Mouse (Mus musculus): ENCODE measurements around the gene Rbm3. TPM values are rescaled to one million over a fixed set of nuclear protein-coding genes. Genes with fewer than 3 reads are reported as not detected.

Rbm3 gene
- 450 and 452 TPM in 2 replicates for polyA plus RNA-seq (2014; fragmentation: Nextera tagmentation; extraction: Ambion mirVana)

DNA sequence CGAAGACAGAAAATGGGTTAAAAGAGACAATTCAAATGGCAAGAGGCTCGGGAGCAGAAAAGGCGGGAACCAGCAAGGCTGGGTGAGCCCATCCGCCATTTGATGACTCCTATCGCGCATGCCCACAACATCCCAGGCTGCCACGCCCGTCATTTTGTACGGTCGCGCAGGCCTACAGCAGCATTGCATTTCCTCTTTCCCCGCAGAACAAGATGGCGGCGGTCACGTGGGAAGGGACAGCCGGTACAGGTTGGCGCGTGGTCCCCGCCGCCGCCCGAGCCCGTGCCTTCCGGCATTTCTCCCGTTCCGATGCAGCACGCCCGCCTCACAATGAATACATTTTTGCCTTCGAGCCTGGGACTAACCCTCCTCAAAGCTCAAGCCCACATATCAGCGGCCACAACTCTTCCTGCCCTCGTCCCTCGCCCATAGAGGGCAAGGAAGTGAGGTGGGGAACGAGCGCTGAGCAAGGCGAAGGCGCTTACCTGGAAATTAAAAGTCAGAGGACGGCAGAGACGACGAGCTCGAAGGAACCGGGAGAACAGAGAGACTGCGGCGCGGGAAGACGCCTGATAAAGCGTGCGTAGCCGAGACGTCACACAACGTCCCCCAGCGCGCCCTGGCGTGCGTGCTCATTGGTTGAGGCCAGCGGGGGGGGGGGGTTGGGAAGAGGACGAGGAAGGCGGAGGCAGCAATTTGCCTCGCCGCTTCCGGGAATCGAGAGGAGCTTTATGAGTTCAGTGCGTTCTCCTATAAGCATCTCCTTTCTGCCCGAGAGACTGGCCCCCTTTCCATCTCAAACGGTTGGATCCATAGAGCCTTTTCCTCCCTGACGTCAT, at the start of gene Rbm3:
Rbm3 (minus strand) TSS at position 728 of the 839 bp plus-strand sequence.
- DNase-seq (ENCODE audit: low spot score) (peak; percentile 83), ATAC-seq (ENCODE audit: low FRiP score) (peak; percentile 97)
- Histone ChIP-seq H3K4me2 (replicated peaks; ENCODE audit: low read depth, low read length) (peak within 1 kb of the TSS; percentile 72), H3K36me3 (ENCODE audit: control insufficient read depth, insufficient read depth, low read length) (no peaks in the 10 kb centered on the region), H3K9me3 (ENCODE audit: control insufficient read depth, low read length) (no peaks in the 10 kb centered on the region), H3K4me3 (ENCODE audit: low read depth, low read length) (peak within 1 kb of the TSS; percentile 57), H3K4me1 (replicated peaks; ENCODE audit: control insufficient read depth, insufficient read depth, low read length) (peaks cover 4% of the 10 kb centered on the region; the same call in 1 of the 2 replicates), H3K27ac (ENCODE audit: low read depth, low read length) (peak within 1 kb of the TSS; percentile 88), H3K9ac (ENCODE audit: low read depth, low read length) (peak within 1 kb of the TSS; percentile 83), H3K27me3 (ENCODE audit: control insufficient read depth, insufficient read depth, low read length) (no peaks in the 10 kb centered on the region)
- WGBS = 12% methylated on average over 56 of the region's 65 CpGs

GRCm38 (mm10) chrX:8193419-8193723, 47.7 kb upstream of the Rbm3 start, which contains the start of gene Ebp:
Gene Ebp (minus strand): TSS chrX:8193512.
- DNase-seq (ENCODE audit: low spot score) (no peak), ATAC-seq (ENCODE audit: low FRiP score) (peak; percentile 56)
- Histone ChIP-seq H3K9me3 (ENCODE audit: control insufficient read depth, low read length) (no peaks in the 10 kb centered on the region), H3K9ac (ENCODE audit: low read depth, low read length) (peak within 1 kb of the TSS; percentile 55), H3K4me2 (replicated peaks; ENCODE audit: low read depth, low read length) (peak within 1 kb of the TSS; percentile 64), H3K4me3 (ENCODE audit: low read depth, low read length) (peak within 1 kb of the TSS; percentile 48), H3K27ac (ENCODE audit: low read depth, low read length) (peak within 1 kb of the TSS; percentile 71), H3K27me3 (ENCODE audit: control insufficient read depth, insufficient read depth, low read length) (no peaks in the 10 kb centered on the region), H3K4me1 (replicated peaks; ENCODE audit: control insufficient read depth, insufficient read depth, low read length) (no peaks in the 10 kb centered on the region), H3K36me3 (ENCODE audit: control insufficient read depth, insufficient read depth, low read length) (no peaks in the 10 kb centered on the region)
- WGBS = 22% methylated on average over 10 of the region's 10 CpGs

DNA sequence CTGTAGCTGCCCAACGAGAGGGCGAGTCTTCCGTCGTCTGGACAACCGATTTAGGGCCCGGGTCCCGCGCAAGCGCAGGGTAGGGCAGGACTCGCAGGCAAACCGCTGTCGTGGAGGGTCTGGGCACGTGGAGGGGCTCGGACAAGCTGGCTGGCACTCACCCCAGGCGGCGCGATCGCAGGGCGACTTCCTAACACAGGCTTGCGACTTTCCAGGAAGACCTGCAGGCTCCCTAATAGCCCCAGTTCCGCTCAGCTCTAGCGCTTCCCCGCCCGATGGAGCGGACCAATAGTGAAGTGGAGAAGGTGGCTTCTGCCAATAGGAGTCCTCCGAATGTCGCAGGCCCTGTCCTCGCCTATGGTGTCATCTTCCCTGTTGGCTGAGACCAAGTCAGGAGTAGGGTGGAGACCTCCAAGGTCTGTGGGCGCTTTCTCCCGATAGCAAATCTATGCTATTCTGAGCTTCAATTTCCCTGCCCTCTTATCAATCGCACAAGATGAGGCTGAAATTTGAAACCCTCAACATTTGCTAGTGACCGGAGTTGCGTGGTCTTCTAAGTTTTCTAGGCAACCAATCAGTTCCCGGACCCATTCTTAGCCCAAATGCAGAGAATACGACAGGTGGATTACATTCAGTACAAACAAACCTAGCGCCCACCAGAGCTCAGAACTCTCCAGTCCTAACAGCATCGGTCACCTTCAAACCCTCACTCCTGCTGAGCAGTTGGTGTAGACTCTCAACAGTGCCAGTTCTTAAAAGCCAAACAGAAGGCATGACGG, 47.1 kb upstream of the Rbm3 start:
- Histone ChIP-seq H3K4me1 (replicated peaks; ENCODE audit: control insufficient read depth, insufficient read depth, low read length) (no peaks in the 10 kb centered on the region), H3K9ac (ENCODE audit: low read depth, low read length) (peak overlapping the region; percentile 55; the same call in 1 of the 2 replicates), H3K4me2 (replicated peaks; ENCODE audit: low read depth, low read length) (peak overlapping the region; percentile 64), H3K27me3 (ENCODE audit: control insufficient read depth, insufficient read depth, low read length) (no peaks in the 10 kb centered on the region), H3K4me3 (ENCODE audit: low read depth, low read length) (peak overlapping the region; percentile 48), H3K9me3 (ENCODE audit: control insufficient read depth, low read length) (no peaks in the 10 kb centered on the region), H3K36me3 (ENCODE audit: control insufficient read depth, insufficient read depth, low read length) (no peaks in the 10 kb centered on the region), H3K27ac (ENCODE audit: low read depth, low read length) (peak overlapping the region; percentile 71)
- WGBS = 19% methylated on average over 29 of the region's 38 CpGs
- peak; percentile 76 for DNase-seq (ENCODE audit: low spot score)
- peak; percentile 97 for ATAC-seq (ENCODE audit: low FRiP score)

- Histone ChIP-seq H3K4me3 (ENCODE audit: low read depth, low read length) (peak overlapping the region; percentile 48), H3K9ac (ENCODE audit: low read depth, low read length) (peak overlapping the region; percentile 55), H3K9me3 (ENCODE audit: control insufficient read depth, low read length) (no peaks in the 10 kb centered on the region), H3K4me1 (replicated peaks; ENCODE audit: control insufficient read depth, insufficient read depth, low read length) (no peaks in the 10 kb centered on the region), H3K27ac (ENCODE audit: low read depth, low read length) (peak overlapping the region; percentile 71), H3K4me2 (replicated peaks; ENCODE audit: low read depth, low read length) (peak overlapping the region; percentile 64), H3K36me3 (ENCODE audit: control insufficient read depth, insufficient read depth, low read length) (no peaks in the 10 kb centered on the region), H3K27me3 (ENCODE audit: control insufficient read depth, insufficient read depth, low read length) (no peaks in the 10 kb centered on the region)
- DNase-seq (ENCODE audit: low spot score) (no peak), ATAC-seq (ENCODE audit: low FRiP score) (peak; percentile 6)
- 15% methylated on average over 13 of the region's 13 CpGs for WGBS
Observed at GRCm38 (mm10) chrX:8192126-8192639, 46.5 kb upstream of the Rbm3 start.

DNA sequence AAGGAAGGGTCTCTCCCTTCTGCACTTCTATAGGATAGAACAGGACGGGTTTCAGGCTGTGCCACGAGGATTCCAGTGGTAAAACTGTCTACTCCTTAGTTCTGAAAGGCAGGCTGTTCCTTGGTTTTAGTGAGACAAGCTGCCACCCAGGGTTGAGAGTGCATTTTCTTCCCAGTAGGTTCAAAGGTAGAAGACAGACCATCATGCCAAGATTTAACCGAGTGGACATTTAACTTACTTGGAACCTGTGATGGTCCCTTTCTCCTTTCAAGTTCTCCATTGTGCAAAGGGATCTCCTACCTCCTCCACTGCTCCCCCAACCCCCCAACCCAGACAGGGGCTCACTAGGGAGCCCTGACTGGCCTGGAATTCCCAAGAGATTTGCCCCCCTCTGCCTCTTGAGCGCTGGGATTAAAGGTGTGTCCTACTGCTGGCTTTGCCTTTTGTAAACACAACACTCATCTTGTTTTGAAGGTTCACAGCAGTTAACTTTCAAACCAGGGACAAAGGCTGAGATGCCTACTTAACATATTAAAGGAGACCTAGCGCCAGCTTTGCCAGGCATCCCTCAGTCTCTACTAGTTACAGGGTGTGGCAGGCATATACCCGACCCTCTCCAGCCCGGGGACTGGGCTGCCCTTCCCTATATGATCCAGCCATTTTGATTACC, 37.3 kb upstream of the Rbm3 start:
- Histone ChIP-seq H3K36me3 (ENCODE audit: control insufficient read depth, insufficient read depth, low read length) (no peaks in the 10 kb centered on the region), H3K4me1 (replicated peaks; ENCODE audit: control insufficient read depth, insufficient read depth, low read length) (no peaks in the 10 kb centered on the region), H3K27me3 (ENCODE audit: control insufficient read depth, insufficient read depth, low read length) (no peaks in the 10 kb centered on the region), H3K4me3 (ENCODE audit: low read depth, low read length) (no peak overlapping the region), H3K9me3 (ENCODE audit: control insufficient read depth, low read length) (no peaks in the 10 kb centered on the region), H3K9ac (ENCODE audit: low read depth, low read length) (no peak overlapping the region), H3K27ac (ENCODE audit: low read depth, low read length) (no peak overlapping the region), H3K4me2 (replicated peaks; ENCODE audit: low read depth, low read length) (no peak overlapping the region)
- 15% methylated on average over 7 of the region's 7 CpGs for WGBS
- ATAC-seq (ENCODE audit: low FRiP score) (no peak), DNase-seq (ENCODE audit: low spot score) (no peak)

- 90% methylated on average over 5 of the region's 5 CpGs for WGBS
- DNase-seq (ENCODE audit: low spot score) = no peak
- Histone ChIP-seq H3K36me3 (ENCODE audit: control insufficient read depth, insufficient read depth, low read length) (no peaks in the 10 kb centered on the region), H3K4me3 (ENCODE audit: low read depth, low read length) (no peak overlapping the region), H3K4me2 (replicated peaks; ENCODE audit: low read depth, low read length) (no peak overlapping the region), H3K9me3 (ENCODE audit: control insufficient read depth, low read length) (no peaks in the 10 kb centered on the region), H3K9ac (ENCODE audit: low read depth, low read length) (no peak overlapping the region), H3K27ac (ENCODE audit: low read depth, low read length) (no peak overlapping the region), H3K4me1 (replicated peaks; ENCODE audit: control insufficient read depth, insufficient read depth, low read length) (no peaks in the 10 kb centered on the region), H3K27me3 (ENCODE audit: control insufficient read depth, insufficient read depth, low read length) (no peaks in the 10 kb centered on the region)
- ATAC-seq (ENCODE audit: low FRiP score) = no peak
Observed at GRCm38 (mm10) chrX:8179646-8180045, 34.0 kb upstream of the Rbm3 start.

- H3K4me2 ChIP-seq (replicated peaks; ENCODE audit: low read depth, low read length) = no peak overlapping the region
- WGBS = 97% methylated on average over 2 of the region's 2 CpGs
- H3K4me3 ChIP-seq (ENCODE audit: low read depth, low read length) = no peak overlapping the region
- DNase-seq (ENCODE audit: low spot score) (no peak), ATAC-seq (ENCODE audit: low FRiP score) (no peak)
- no peak overlapping the region for H3K9ac ChIP-seq (ENCODE audit: low read depth, low read length)
- H3K27me3 ChIP-seq (ENCODE audit: control insufficient read depth, insufficient read depth, low read length) = no peaks in the 10 kb centered on the region
- no peaks in the 10 kb centered on the region for H3K4me1 ChIP-seq (replicated peaks; ENCODE audit: control insufficient read depth, insufficient read depth, low read length)
- H3K36me3 ChIP-seq (ENCODE audit: control insufficient read depth, insufficient read depth, low read length) = no peaks in the 10 kb centered on the region
- no peaks in the 10 kb centered on the region for H3K9me3 ChIP-seq (ENCODE audit: control insufficient read depth, low read length)
- H3K27ac ChIP-seq (ENCODE audit: low read depth, low read length) = no peak overlapping the region
Observed at GRCm38 (mm10) chrX:8178871-8179270, 33.2 kb upstream of the Rbm3 start.
